Mouse (Mus musculus): ENCODE data around the gene Alkal2. TPM values are rescaled to one million over a fixed set of nuclear protein-coding genes. Genes with fewer than 3 reads are reported as not detected.

The Alkal2 gene
- polyA plus RNA-seq, 1 experiment from 2014 or later: 1.1 TPM

- 88% methylated on average over 4 of the region's 4 CpGs for WGBS
- Histone ChIP-seq H3K27me3 (peaks cover 38% of the 10 kb centered on the region), H3K27ac (no peak overlapping the region), H3K9ac (no peak overlapping the region), H3K9me3 (no peaks in the 10 kb centered on the region), H3K36me3 (replicated peaks) (no peaks in the 10 kb centered on the region), H3K4me2 (no peak overlapping the region), H3K4me3 (replicated peaks) (no peak overlapping the region), H3K4me1 (peaks cover 12% of the 10 kb centered on the region)
- ATAC-seq (ENCODE audit: low FRiP score): no peak
These were observed 3.9 kb downstream of the Alkal2 start for GRCm38 (mm10) chr12:30888003-30888402.

- Histone ChIP-seq H3K27ac (no peak overlapping the region), H3K4me3 (replicated peaks) (no peak overlapping the region), H3K4me2 (no peak overlapping the region), H3K9me3 (no peaks in the 10 kb centered on the region), H3K9ac (no peak overlapping the region), H3K36me3 (replicated peaks) (peaks cover 7% of the 10 kb centered on the region), H3K27me3 (peaks cover 17% of the 10 kb centered on the region), H3K4me1 (no peaks in the 10 kb centered on the region; the same call in 1 of the 2 replicates)
- ATAC-seq (ENCODE audit: low FRiP score): 0 out of 2 replicates have a peak, but pooled peaks have one; percentile 41
- 44% methylated on average over 5 of the region's 5 CpGs for WGBS
These were observed 5.9 kb downstream of the Alkal2 start for GRCm38 (mm10) chr12:30890067-30890466.

- no peak overlapping the region for H3K27ac ChIP-seq
- peaks cover 9% of the 10 kb centered on the region for H3K36me3 ChIP-seq (replicated peaks)
- H3K9ac ChIP-seq: no peak overlapping the region
- no peak overlapping the region for H3K4me3 ChIP-seq (replicated peaks)
- WGBS: 88% methylated on average over 7 of the region's 7 CpGs
- no peaks in the 10 kb centered on the region for H3K4me1 ChIP-seq
- H3K4me2 ChIP-seq: no peak overlapping the region
- no peaks in the 10 kb centered on the region for H3K9me3 ChIP-seq
- ATAC-seq (ENCODE audit: low FRiP score): no peak
- H3K27me3 ChIP-seq: peaks cover 4% of the 10 kb centered on the region; the same call in 1 of the 2 replicates
These were observed 7.3 kb downstream of the Alkal2 start for GRCm38 (mm10) chr12:30891438-30891837.

GRCm38 (mm10) chr12:30897039-30897438 lies 12.9 kb downstream of the Alkal2 start:
- H3K36me3 ChIP-seq (replicated peaks): peaks cover 24% of the 10 kb centered on the region
- no peaks in the 10 kb centered on the region for H3K4me1 ChIP-seq
- H3K9me3 ChIP-seq: no peaks in the 10 kb centered on the region
- H3K4me2 ChIP-seq: no peak overlapping the region
- no peak overlapping the region for H3K27ac ChIP-seq
- no peaks in the 10 kb centered on the region for H3K27me3 ChIP-seq
- no peak overlapping the region for H3K9ac ChIP-seq
- no peak overlapping the region for H3K4me3 ChIP-seq (replicated peaks)
- no peak for ATAC-seq (ENCODE audit: low FRiP score)
- WGBS: 98% methylated on average over 4 of the region's 4 CpGs

- Histone ChIP-seq H3K4me1 (peaks cover 20% of the 10 kb centered on the region), H3K9me3 (no peaks in the 10 kb centered on the region), H3K36me3 (replicated peaks) (peaks cover 8% of the 10 kb centered on the region), H3K9ac (no peak overlapping the region), H3K27ac (no peak overlapping the region), H3K27me3 (no peaks in the 10 kb centered on the region; the same call in 1 of the 2 replicates), H3K4me3 (replicated peaks) (no peak overlapping the region), H3K4me2 (no peak overlapping the region)
- ATAC-seq (ENCODE audit: low FRiP score): no peak
- 85% methylated on average over 1 of the region's 1 CpGs for whole genome bisulfite sequencing
These were observed 24.5 kb downstream of the Alkal2 start for GRCm38 (mm10) chr12:30908658-30909057.

- no peak for ATAC-seq (ENCODE audit: low FRiP score)
- Histone ChIP-seq H3K4me3 (replicated peaks) (no peak overlapping the region), H3K4me1 (peaks cover 20% of the 10 kb centered on the region), H3K27ac (no peak overlapping the region), H3K27me3 (no peaks in the 10 kb centered on the region; the same call in 1 of the 2 replicates), H3K9me3 (no peaks in the 10 kb centered on the region), H3K36me3 (replicated peaks) (no peaks in the 10 kb centered on the region), H3K9ac (no peak overlapping the region), H3K4me2 (no peak overlapping the region)
- WGBS: 89% methylated on average over 2 of the region's 2 CpGs
These were observed 25.8 kb downstream of the Alkal2 start for GRCm38 (mm10) chr12:30909881-30910280.

GRCm38 (mm10) chr12:30910860-30911259 lies 26.7 kb downstream of the Alkal2 start:
- Histone ChIP-seq H3K9me3 (no peaks in the 10 kb centered on the region), H3K9ac (peak overlapping the region; percentile 75), H3K36me3 (replicated peaks) (no peaks in the 10 kb centered on the region), H3K27me3 (no peaks in the 10 kb centered on the region; the same call in 1 of the 2 replicates), H3K4me1 (peaks cover 20% of the 10 kb centered on the region), H3K4me3 (replicated peaks) (peak overlapping the region; percentile 62), H3K4me2 (peak overlapping the region; percentile 95), H3K27ac (no peak overlapping the region)
- no peak for ATAC-seq (ENCODE audit: low FRiP score)
- 21% methylated on average over 8 of the region's 8 CpGs for WGBS

GRCm38 (mm10) chr12:30911261-30912047 lies 27.3 kb downstream of the Alkal2 start, which contains the start of the genes Acp1 and Sh3yl1:
Acp1 (minus strand) TSS chr12:30911589.
Sh3yl1 (plus strand) TSS chr12:30911668.
- Histone ChIP-seq H3K27ac (no peak within 1 kb of the TSS), H3K4me3 (replicated peaks) (peak within 1 kb of the TSS; percentile 62), H3K4me2 (peak within 1 kb of the TSS; percentile 95), H3K9me3 (no peaks in the 10 kb centered on the region), H3K9ac (peak within 1 kb of the TSS; percentile 75), H3K4me1 (peaks cover 20% of the 10 kb centered on the region), H3K36me3 (replicated peaks) (no peaks in the 10 kb centered on the region), H3K27me3 (no peaks in the 10 kb centered on the region; the same call in 1 of the 2 replicates)
- ATAC-seq (ENCODE audit: low FRiP score): peak; percentile 98
- under 1% methylated on average over 52 of the region's 52 CpGs for WGBS

- ATAC-seq (ENCODE audit: low FRiP score): peak; percentile 58
- peaks cover 20% of the 10 kb centered on the region for H3K4me1 ChIP-seq
- WGBS: 0% methylated on average over 19 of the region's 19 CpGs
- no peaks in the 10 kb centered on the region; the same call in 1 of the 2 replicates for H3K27me3 ChIP-seq
- H3K36me3 ChIP-seq (replicated peaks): no peaks in the 10 kb centered on the region
- H3K9ac ChIP-seq: peak overlapping the region; percentile 75
- H3K4me3 ChIP-seq (replicated peaks): peak overlapping the region; percentile 62
- no peaks in the 10 kb centered on the region for H3K9me3 ChIP-seq
- peak overlapping the region; percentile 95 for H3K4me2 ChIP-seq
- H3K27ac ChIP-seq: no peak overlapping the region
These were observed 27.9 kb downstream of the Alkal2 start for GRCm38 (mm10) chr12:30912048-30912381.

GRCm38 (mm10) chr12:30912840-30913239 lies 28.7 kb downstream of the Alkal2 start:
- H3K4me3 ChIP-seq (replicated peaks): peak overlapping the region; percentile 62; the same call in 1 of the 2 replicates
- H3K27me3 ChIP-seq: no peaks in the 10 kb centered on the region; the same call in 1 of the 2 replicates
- H3K36me3 ChIP-seq (replicated peaks): no peaks in the 10 kb centered on the region
- 57% methylated on average over 3 of the region's 3 CpGs for WGBS
- H3K9ac ChIP-seq: no peak overlapping the region
- H3K4me2 ChIP-seq: peak overlapping the region; percentile 95
- no peak for ATAC-seq (ENCODE audit: low FRiP score)
- H3K27ac ChIP-seq: no peak overlapping the region
- peaks cover 20% of the 10 kb centered on the region for H3K4me1 ChIP-seq
- H3K9me3 ChIP-seq: no peaks in the 10 kb centered on the region

- no peaks in the 10 kb centered on the region for H3K9me3 ChIP-seq
- no peak for ATAC-seq (ENCODE audit: low FRiP score)
- no peak overlapping the region for H3K4me3 ChIP-seq (replicated peaks)
- WGBS: 84% methylated on average over 3 of the region's 3 CpGs
- H3K36me3 ChIP-seq (replicated peaks): no peaks in the 10 kb centered on the region
- no peaks in the 10 kb centered on the region for H3K4me1 ChIP-seq
- H3K9ac ChIP-seq: no peak overlapping the region
- no peak overlapping the region for H3K4me2 ChIP-seq
- H3K27me3 ChIP-seq: no peaks in the 10 kb centered on the region
- no peak overlapping the region for H3K27ac ChIP-seq
These were observed 38.3 kb downstream of the Alkal2 start for GRCm38 (mm10) chr12:30922401-30922800.

GRCm38 (mm10) chr12:30928182-30928581 lies 44.1 kb downstream of the Alkal2 start:
- no peaks in the 10 kb centered on the region for H3K27me3 ChIP-seq
- WGBS: 87% methylated on average over 6 of the region's 6 CpGs
- no peak overlapping the region for H3K4me2 ChIP-seq
- no peak for ATAC-seq (ENCODE audit: low FRiP score)
- H3K36me3 ChIP-seq (replicated peaks): no peaks in the 10 kb centered on the region
- no peak overlapping the region for H3K4me3 ChIP-seq (replicated peaks)
- H3K4me1 ChIP-seq: no peaks in the 10 kb centered on the region
- H3K9ac ChIP-seq: no peak overlapping the region
- no peak overlapping the region for H3K27ac ChIP-seq
- no peaks in the 10 kb centered on the region for H3K9me3 ChIP-seq

GRCm38 (mm10) chr12:30933299-30933698 lies 49.2 kb downstream of the Alkal2 start:
- Histone ChIP-seq H3K9ac (no peak overlapping the region), H3K36me3 (replicated peaks) (no peaks in the 10 kb centered on the region), H3K27ac (no peak overlapping the region), H3K9me3 (no peaks in the 10 kb centered on the region), H3K27me3 (no peaks in the 10 kb centered on the region), H3K4me3 (replicated peaks) (no peak overlapping the region), H3K4me1 (no peaks in the 10 kb centered on the region), H3K4me2 (no peak overlapping the region)
- no peak for ATAC-seq (ENCODE audit: low FRiP score)
- WGBS: 86% methylated on average over 2 of the region's 2 CpGs
